8 mouse cellular contexts compared by ENCODE assay signal in the genomic region with DNA sequence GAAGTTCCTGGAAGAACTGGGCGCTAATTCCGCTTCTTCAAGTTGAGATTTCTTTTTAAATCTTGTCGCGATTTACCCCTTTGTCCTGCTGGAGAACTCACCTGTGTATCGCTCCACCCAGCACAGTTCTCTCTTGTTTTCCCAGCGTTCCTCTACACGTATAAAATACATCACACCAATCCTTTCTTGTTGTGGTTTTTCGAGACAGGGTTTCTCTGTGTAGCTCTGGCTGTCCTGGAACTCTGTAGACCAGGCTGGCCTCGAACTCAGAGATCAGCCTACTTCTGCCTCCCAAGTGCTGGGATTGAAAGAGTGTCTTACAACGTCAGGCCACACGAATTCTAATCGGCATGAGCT. TPM values are rescaled to one million over a fixed set of nuclear protein-coding genes. Genes with fewer than 3 reads are reported as not detected.
A peak's percentile ranks its signal among the peaks of the same experiment; 100 is the strongest.
DNase-seq lines count a peak whose midpoint lies in the region; ATAC-seq and TF ChIP-seq lines count a peak whose summit lies in the region.

No protein-coding gene starts in this region.

- H3K4me1 ChIP-seq in kidney, postnatal 0 days (replicated peaks; ENCODE audit: insufficient read depth, low read length): no peaks in the 10 kb centered on the region
- H3K4me1 ChIP-seq in cortical plate, adult 2 months (ENCODE audit: control insufficient read depth, insufficient read depth, low read length): peaks cover 1% of the 10 kb centered on the region; the same call in 1 of the 2 replicates
- peaks cover 9% of the 10 kb centered on the region; the same call in 1 of the 2 replicates for H3K4me1 ChIP-seq in hindbrain, embryonic 14.5 days (replicated peaks; ENCODE audit: control insufficient read depth, insufficient read depth, low read length)
- H3K4me1 ChIP-seq in midbrain, embryonic 14.5 days (ENCODE audit: control insufficient read depth, insufficient read depth, low read length): peaks cover 11% of the 10 kb centered on the region

- H3K27me3 ChIP-seq in kidney, postnatal 0 days (ENCODE audit: insufficient read depth, low read length): no peaks in the 10 kb centered on the region
- H3K27me3 ChIP-seq in hindbrain, embryonic 14.5 days (ENCODE audit: control insufficient read depth, insufficient read depth, low read length): no peaks in the 10 kb centered on the region
- H3K27me3 ChIP-seq in midbrain, embryonic 14.5 days (ENCODE audit: control insufficient read depth, insufficient read depth, low read length): no peaks in the 10 kb centered on the region

- no peak for TF ChIP-seq POLR2A in cortical plate, adult 2 months (IDR thresholded peaks at IDR 0.05; ENCODE audit: extremely low read depth, insufficient read depth, low read length)

- H3K27ac ChIP-seq in kidney, postnatal 0 days: peak overlapping the region; percentile 83
- H3K27ac ChIP-seq in cortical plate, adult 2 months (ENCODE audit: insufficient read depth, low read length): peak overlapping the region; percentile 37; the same call in 1 of the 2 replicates
- no peak overlapping the region for H3K27ac ChIP-seq in hindbrain, embryonic 14.5 days
- H3K27ac ChIP-seq in midbrain, embryonic 14.5 days (replicated peaks; ENCODE audit: low read depth, low read length): peak overlapping the region; percentile 66

- no peak for DNase-seq in kidney, postnatal 0 days (ENCODE audit: low spot score)
- DNase-seq in kidney, postnatal 14 days: no peak
- no peak for DNase-seq in hindbrain, embryonic 14.5 days (ENCODE audit: low spot score)
- no peak for DNase-seq in midbrain, embryonic 14.5 days
- DNase-seq in embryo, embryonic 11 days: no peak
- no peak for DNase-seq in layer of hippocampus, adult 11-12 months (ENCODE audit: low spot score)
- no peak for DNase-seq in thymus, postnatal 25 days

- WGBS in kidney, postnatal 0 days: 37% methylated on average over 12 of the region's 12 CpGs
- WGBS in hindbrain, embryonic 14.5 days: 40% methylated on average over 12 of the region's 12 CpGs
- WGBS in midbrain, embryonic 14.5 days: 40% methylated on average over 12 of the region's 12 CpGs

- TF ChIP-seq CTCF in kidney, postnatal 0 days (IDR thresholded peaks at IDR 0.05; ENCODE audit: low read depth): no peak
- TF ChIP-seq CTCF in cortical plate, adult 2 months (IDR thresholded peaks at IDR 0.05; ENCODE audit: extremely low read depth, insufficient read depth, low read length): no peak

- ATAC-seq in kidney, postnatal 0 days (replicated peaks; ENCODE audit: low FRiP score, low read depth): no peak
- no peak; the same call in 1 of the 2 replicates for ATAC-seq in hindbrain, embryonic 14.5 days (ENCODE audit: low FRiP score)
- no peak for ATAC-seq in midbrain, embryonic 14.5 days (ENCODE audit: low FRiP score, low TSS enrichment)

- H3K4me3 ChIP-seq in kidney, postnatal 0 days (replicated peaks; ENCODE audit: low read depth, low read length): peak overlapping the region; percentile 92
- H3K4me3 ChIP-seq in cortical plate, adult 2 months (ENCODE audit: insufficient read depth, low read length): peak overlapping the region; percentile 92
- peak overlapping the region; percentile 61 for H3K4me3 ChIP-seq in hindbrain, embryonic 14.5 days (replicated peaks; ENCODE audit: low read length)
- peak overlapping the region; percentile 86 for H3K4me3 ChIP-seq in midbrain, embryonic 14.5 days (replicated peaks; ENCODE audit: low read depth, low read length)

- peak overlapping the region; percentile 75 for H3K4me2 ChIP-seq in kidney, postnatal 0 days (ENCODE audit: low read length)
- peak overlapping the region; percentile 73 for H3K4me2 ChIP-seq in hindbrain, embryonic 14.5 days (replicated peaks)
- H3K4me2 ChIP-seq in midbrain, embryonic 14.5 days (ENCODE audit: low read length): peak overlapping the region; percentile 87

- H3K36me3 ChIP-seq in kidney, postnatal 0 days (ENCODE audit: insufficient read depth, low read length): peaks cover 22% of the 10 kb centered on the region
- peaks cover 51% of the 10 kb centered on the region for H3K36me3 ChIP-seq in hindbrain, embryonic 14.5 days (replicated peaks; ENCODE audit: control insufficient read depth, insufficient read depth)
- peaks cover 48% of the 10 kb centered on the region for H3K36me3 ChIP-seq in midbrain, embryonic 14.5 days (ENCODE audit: control insufficient read depth, insufficient read depth, low read length)

- no peaks in the 10 kb centered on the region for H3K9me3 ChIP-seq in kidney, postnatal 0 days (replicated peaks; ENCODE audit: low read length)
- H3K9me3 ChIP-seq in hindbrain, embryonic 14.5 days (ENCODE audit: control insufficient read depth, low read length): no peaks in the 10 kb centered on the region
- H3K9me3 ChIP-seq in midbrain, embryonic 14.5 days (ENCODE audit: control insufficient read depth, low read length): no peaks in the 10 kb centered on the region

- H3K9ac ChIP-seq in kidney, postnatal 0 days (ENCODE audit: low read depth, low read length): peak overlapping the region; percentile 92
- H3K9ac ChIP-seq in hindbrain, embryonic 14.5 days: peak overlapping the region; percentile 76
- H3K9ac ChIP-seq in midbrain, embryonic 14.5 days (replicated peaks; ENCODE audit: low read length): peak overlapping the region; percentile 83

RNA-seq across cellular contexts. Expression of gene Snrnp27, which starts 0.3 kb away (rescaled TPM):
- 120 and 123 TPM in 2 replicates for polyA plus RNA-seq in kidney, postnatal 0 days (2015; fragmentation: Nextera tagmentation; extraction: Ambion mirVana)
- polyA plus RNA-seq in cortical plate, adult 2 months (2012; rRNA removed): 55.2 and 59.4 TPM in 2 replicates
- 95.1 and 99.1 TPM in 2 replicates for polyA plus RNA-seq in hindbrain, embryonic 14.5 days (2014; fragmentation: Nextera tagmentation; extraction: Ambion mirVana)
- 101 and 105 TPM in 2 replicates for polyA plus RNA-seq in midbrain, embryonic 14.5 days (2014; fragmentation: Nextera tagmentation; extraction: Ambion mirVana)

RNA-seq across cellular contexts. Expression of gene Mxd1, which starts 15.7 kb away (rescaled TPM):
- polyA plus RNA-seq in kidney, postnatal 0 days (2015; fragmentation: Nextera tagmentation; extraction: Ambion mirVana): 6.4 and 7.7 TPM in 2 replicates
- 20.6 and 20.8 TPM in 2 replicates for polyA plus RNA-seq in cortical plate, adult 2 months (2012; rRNA removed)
- 16.6 and 19.6 TPM in 2 replicates for polyA plus RNA-seq in hindbrain, embryonic 14.5 days (2014; fragmentation: Nextera tagmentation; extraction: Ambion mirVana)
- 16.2 and 24.2 TPM in 2 replicates for polyA plus RNA-seq in midbrain, embryonic 14.5 days (2014; fragmentation: Nextera tagmentation; extraction: Ambion mirVana)

RNA-seq across cellular contexts. Expression of gene Gmcl1, which starts 48.5 kb away (rescaled TPM):
- polyA plus RNA-seq in kidney, postnatal 0 days (2015; fragmentation: Nextera tagmentation; extraction: Ambion mirVana): 25.7 and 28.4 TPM in 2 replicates
- 27.9 and 28.6 TPM in 2 replicates for polyA plus RNA-seq in cortical plate, adult 2 months (2012; rRNA removed)
- 40.8 and 44.8 TPM in 2 replicates for polyA plus RNA-seq in hindbrain, embryonic 14.5 days (2014; fragmentation: Nextera tagmentation; extraction: Ambion mirVana)
- polyA plus RNA-seq in midbrain, embryonic 14.5 days (2014; fragmentation: Nextera tagmentation; extraction: Ambion mirVana): 32.7 and 38.0 TPM in 2 replicates

RNA-seq across cellular contexts. Expression of gene Asprv1, which starts 56.7 kb away (rescaled TPM):
- 1.7 and 1.8 TPM in 2 replicates for polyA plus RNA-seq in kidney, postnatal 0 days (2015; fragmentation: Nextera tagmentation; extraction: Ambion mirVana)
- 3.0 and 4.0 TPM in 2 replicates for polyA plus RNA-seq in cortical plate, adult 2 months (2012; rRNA removed)
- 0.26 and 0.86 TPM in 2 replicates for polyA plus RNA-seq in hindbrain, embryonic 14.5 days (2014; fragmentation: Nextera tagmentation; extraction: Ambion mirVana)
- 0.76 and 0.92 TPM in 2 replicates for polyA plus RNA-seq in midbrain, embryonic 14.5 days (2014; fragmentation: Nextera tagmentation; extraction: Ambion mirVana)
